Mouse (Mus musculus) left cerebral cortex, adult 2 months (tissue): ENCODE data around the gene Gm11034. TPM values are rescaled to one million over a fixed set of nuclear protein-coding genes. Genes with fewer than 3 reads are reported as not detected.

Experiments used
- DNase-seq, 2 experiments: peaks; one replicate each; pipeline ENCODE4 v3.0.0; 2021 to 2022; ENCODE audit warnings: low spot score in 2 of 2, mixed read lengths in 1 of 2; ENCODE audit errors: extremely low spot score in 1 of 2
- H3K27ac ChIP-seq: fragments of 200-600 bp; 2 replicates; pipeline ENCODE4 v1.8.1; 2022
- H3K4me3 ChIP-seq: fragments of 200-600 bp; 2 replicates; pipeline ENCODE4 v1.8.1; 2022
- CTCF ChIP-seq: fragments of 200-600 bp; IDR thresholded peaks from 2 replicates; pipeline ENCODE4 v1.8.1; 2022; ENCODE audit warnings: antibody characterized with exemption, mild to moderate bottlenecking, moderate library complexity
- intact Hi-C: fragments of 180-260 bp; cut with DNase I; formaldehyde crosslinking; loops from one replicate; pipeline ENCODE4 v1.15.1; 2025
- total RNA-seq, 2 experiments: library from RNA; stranded (reverse); gene quantifications; 2 replicates each; pipeline ENCODE4 v1.2.3; 2021

Gene Gm11034
- total RNA-seq, 2 experiments from 2014 or later = not detected

GRCm38 (mm10) chr8:72210222-72210621 is 3.2 kb downstream of the Gm11034 start:
- no peak for DNase-seq
- TF ChIP-seq CTCF = no peak
- Histone ChIP-seq H3K4me3 (no peak overlapping the region), H3K27ac (no peak overlapping the region)
- intact Hi-C loops = no loop called here

DNA sequence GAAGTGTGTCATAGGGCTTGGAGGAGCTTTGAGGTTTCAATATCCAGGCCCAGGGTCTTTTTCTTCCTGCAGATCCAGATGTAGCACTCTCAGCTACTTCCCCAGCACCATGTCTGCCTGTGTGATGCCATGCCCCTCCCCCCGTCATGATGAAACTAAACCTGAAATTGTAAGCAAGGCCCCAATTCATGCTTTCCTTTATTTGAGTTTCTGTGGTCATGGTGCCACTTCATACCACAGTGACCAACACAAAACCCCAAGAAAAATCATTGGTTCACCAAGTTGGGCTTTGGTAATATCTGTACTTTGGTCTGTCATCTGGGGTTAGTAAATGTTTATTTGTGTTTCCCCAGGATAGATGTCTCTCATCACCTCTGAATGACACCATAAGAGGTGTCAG is 4.9 kb downstream of the Gm11034 start:
- TF ChIP-seq CTCF = no peak
- H3K4me3 ChIP-seq = no peak overlapping the region
- intact Hi-C loops = no loop called here
- no peak for DNase-seq
- no peak overlapping the region for H3K27ac ChIP-seq

- H3K4me3 ChIP-seq = no peak overlapping the region
- TF ChIP-seq CTCF = no peak
- no peak for DNase-seq
- no peak overlapping the region for H3K27ac ChIP-seq
- intact Hi-C loops = no loop called here
Measured at GRCm38 (mm10) chr8:72197997-72198396, 15.4 kb downstream of the Gm11034 start.

DNA sequence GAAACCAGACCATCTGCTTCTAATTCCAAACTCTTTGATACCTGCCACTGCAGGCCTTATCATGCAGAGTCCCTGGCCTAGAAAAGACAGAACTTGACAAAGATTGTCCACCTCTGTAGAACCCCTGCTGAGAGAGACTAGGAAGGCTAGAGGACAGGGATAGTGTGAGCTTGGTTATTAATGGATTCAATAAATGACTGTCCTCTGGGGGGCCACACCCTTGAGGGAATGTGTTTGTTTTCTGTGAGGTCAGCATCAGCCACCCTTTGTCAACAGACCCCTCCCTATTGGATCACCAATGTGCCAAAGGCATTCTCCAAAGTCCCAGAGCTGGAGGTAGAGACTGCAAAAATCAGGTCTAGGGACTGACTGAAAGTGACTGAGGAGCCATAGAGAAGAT is 21.4 kb downstream of the Gm11034 start:
- TF ChIP-seq CTCF = no peak
- intact Hi-C loops = no loop called here
- H3K4me3 ChIP-seq = no peak overlapping the region
- DNase-seq = no peak
- no peak overlapping the region for H3K27ac ChIP-seq

GRCm38 (mm10) chr8:72190215-72190539 is 23.3 kb downstream of the Gm11034 start:
- intact Hi-C loops = no loop called here
- H3K4me3 ChIP-seq = no peak overlapping the region
- no peak for DNase-seq
- H3K27ac ChIP-seq = no peak overlapping the region
- TF ChIP-seq CTCF = no peak

DNA sequence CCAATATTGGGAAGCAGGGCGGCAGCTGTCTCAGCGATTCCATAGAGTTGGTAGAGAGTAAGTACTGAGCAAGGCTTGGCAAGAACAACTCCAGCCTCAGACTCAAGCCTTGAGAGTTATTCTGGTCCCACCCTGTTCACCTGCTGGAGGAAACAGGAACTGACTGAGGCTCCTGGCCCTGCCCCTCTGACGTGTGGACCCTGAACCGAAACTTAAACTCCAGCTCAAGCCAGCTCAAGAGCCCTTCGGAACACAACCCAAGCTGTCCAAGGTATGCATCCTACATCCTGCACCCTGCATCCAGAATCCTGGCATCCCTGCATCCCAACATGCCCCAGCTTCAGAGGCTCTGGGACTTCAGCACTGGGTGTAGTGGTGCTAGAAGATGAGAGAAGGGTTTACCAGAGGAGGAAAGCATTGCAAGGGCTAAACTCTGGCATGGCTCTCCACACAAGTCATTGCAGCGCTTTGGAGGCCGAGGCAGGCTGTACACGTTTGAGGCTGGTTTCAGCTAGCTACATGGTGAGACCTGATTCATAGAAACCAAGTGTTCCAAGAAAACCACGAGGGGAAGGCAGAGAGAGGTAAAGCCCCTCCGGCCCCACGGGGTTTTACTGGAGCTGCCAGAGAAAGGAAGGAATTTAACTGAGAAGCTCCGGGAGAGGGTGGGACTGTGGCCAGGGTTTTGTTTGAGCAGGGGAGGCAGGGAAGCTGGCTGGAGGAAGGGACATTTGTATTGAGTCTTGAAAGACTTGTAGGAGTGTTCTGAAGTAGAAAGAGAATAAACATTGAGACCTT is 23.8 kb downstream of the Gm11034 start, which contains the start of gene Hsh2d:
Gene Hsh2d, plus strand, starts transcription at position 222 of the 798 bp plus-strand sequence.
- Histone ChIP-seq H3K27ac (no peak within 1 kb of the TSS), H3K4me3 (no peak within 1 kb of the TSS)
- TF ChIP-seq CTCF = no peak; the same call in 1 of the 2 replicates
- DNase-seq = no peak
- intact Hi-C loops = no loop called here

DNA sequence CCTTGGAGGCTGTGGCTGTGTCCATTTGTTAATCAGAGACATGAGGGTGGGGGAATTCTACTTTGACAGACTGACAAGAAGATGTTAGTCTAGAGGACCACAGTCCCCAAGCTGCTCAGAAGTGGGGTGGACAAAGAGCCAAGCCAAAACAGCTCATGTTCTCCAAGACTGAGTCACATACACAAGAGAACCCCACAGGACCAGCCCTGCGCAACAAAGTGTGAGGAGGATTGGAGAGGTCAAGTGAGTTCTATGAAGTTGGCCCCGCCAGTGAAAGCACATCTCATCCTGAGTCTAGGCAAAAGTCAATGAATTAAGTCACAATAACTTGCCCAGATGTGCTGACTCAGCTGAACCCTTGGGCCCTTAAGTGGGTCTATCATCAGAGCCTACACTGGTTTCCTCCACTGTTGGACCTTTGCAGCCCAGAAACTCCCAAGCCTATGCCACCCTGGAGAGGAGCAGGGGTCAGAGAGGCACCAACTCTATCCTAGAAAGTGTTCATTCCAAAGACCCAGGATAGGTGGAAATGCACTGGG is 25.6 kb downstream of the Gm11034 start:
- H3K27ac ChIP-seq = no peak overlapping the region
- intact Hi-C loops = no loop called here
- TF ChIP-seq CTCF = no peak
- no peak for DNase-seq
- H3K4me3 ChIP-seq = no peak overlapping the region

DNA sequence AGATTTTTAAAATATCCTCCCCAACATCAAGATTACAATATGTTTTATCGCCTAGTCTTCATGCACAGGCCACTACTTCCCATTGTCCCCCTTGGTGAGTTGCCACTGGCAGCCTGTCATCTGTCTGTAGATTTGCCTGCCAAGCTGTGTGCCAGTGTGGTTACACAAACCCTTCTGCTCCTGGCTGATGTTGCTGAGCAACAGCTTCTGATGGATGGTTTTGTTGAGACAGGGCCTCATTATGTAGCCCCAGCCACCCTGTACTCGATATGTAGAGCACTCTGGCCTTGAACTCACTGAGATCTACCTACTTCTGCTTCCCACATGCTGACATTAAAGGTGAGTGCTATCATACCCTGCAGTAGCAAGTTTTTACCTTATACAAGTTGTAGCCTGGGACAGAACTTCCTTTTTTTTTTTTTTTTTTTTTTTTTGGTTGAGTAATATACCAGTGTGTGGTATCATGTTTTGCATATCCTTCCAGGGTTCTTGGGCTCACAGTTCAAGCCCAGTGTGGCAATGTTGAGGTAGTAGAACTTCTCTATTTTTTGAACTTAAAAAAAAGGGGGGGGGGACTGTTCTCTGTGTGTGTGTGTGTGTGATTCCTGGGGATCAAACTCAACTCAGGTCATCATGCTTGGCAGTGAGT is 29.8 kb downstream of the Gm11034 start:
- TF ChIP-seq CTCF = no peak
- DNase-seq = no peak

GRCm38 (mm10) chr8:72177346-72177925 is 36.0 kb downstream of the Gm11034 start:
- Histone ChIP-seq H3K27ac (no peak overlapping the region), H3K4me3 (no peak overlapping the region)
- peak; percentile 53 to 72 for DNase-seq
- peak; percentile 81 for TF ChIP-seq CTCF
- intact Hi-C loops = loop anchor here (5.0 kb wide), 3 partner anchors 65 to 190 kb away; partner anchors contain the start of gene Ap1m1

More for the DNA sequence above, 29.8 kb downstream of the Gm11034 start:
- Histone ChIP-seq H3K4me3 (no peak overlapping the region), H3K27ac (no peak overlapping the region)
- intact Hi-C loops = no loop called here

DNA sequence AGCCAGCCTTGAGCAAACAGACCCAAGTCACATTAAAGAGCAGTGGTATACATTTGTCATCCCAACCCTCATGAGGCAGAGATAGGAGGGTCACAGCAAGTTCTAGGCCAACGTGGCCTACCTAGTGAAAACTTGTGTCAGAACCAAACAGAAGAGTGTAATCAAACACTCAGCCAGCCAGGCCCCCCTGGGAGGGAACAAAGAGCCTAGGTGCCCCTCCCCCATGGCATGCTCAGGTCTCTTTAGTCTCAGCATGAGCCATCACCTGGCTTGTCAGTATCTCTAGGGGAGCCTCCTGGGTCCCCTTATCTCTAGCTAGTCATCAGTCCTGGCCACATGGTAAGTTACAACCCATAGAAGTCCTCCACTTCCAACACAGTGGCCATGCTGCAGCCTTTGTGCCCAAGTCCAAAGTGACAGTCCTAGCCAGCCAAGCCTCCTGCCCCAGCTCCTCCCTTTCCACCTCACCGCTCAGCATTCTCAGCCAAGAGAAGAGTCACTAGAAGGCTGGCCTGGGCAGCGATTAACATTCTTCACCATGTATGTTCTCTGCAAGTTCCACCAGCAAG is 43.7 kb downstream of the Gm11034 start:
- TF ChIP-seq CTCF = no peak
- H3K4me3 ChIP-seq = no peak overlapping the region
- no peak for DNase-seq
- intact Hi-C loops = no loop called here
- no peak overlapping the region for H3K27ac ChIP-seq

- H3K4me3 ChIP-seq = no peak overlapping the region
- H3K27ac ChIP-seq = no peak overlapping the region
- TF ChIP-seq CTCF = no peak
- no peak for DNase-seq
- intact Hi-C loops = no loop called here
Measured at GRCm38 (mm10) chr8:72169098-72169668, 44.3 kb downstream of the Gm11034 start.

Other genes starting within 250 kb of the Gm11034 start
- gene Cyp4f18, start 204.0 kb downstream of the Gm11034 start, total RNA-seq = not detected
- gene Olfr372, start 172.4 kb downstream of the Gm11034 start, total RNA-seq = not detected
- not detected for gene Olfr373, start 130.5 kb downstream of the Gm11034 start, total RNA-seq
- not detected for gene Olfr374, start 106.6 kb downstream of the Gm11034 start, total RNA-seq
- 10 to 100 TPM; 24.9 to 29.7 TPM for gene Tpm4, start 78.7 kb downstream of the Gm11034 start, total RNA-seq
- gene Rab8a, start 52.4 kb downstream of the Gm11034 start, total RNA-seq = 10 to 100 TPM; 32.4 to 37.9 TPM
- not detected for gene Hsh2d, start 24.0 kb downstream of the Gm11034 start, total RNA-seq
- gene Cib3, start 799 bp downstream of the Gm11034 start, total RNA-seq = under 1 TPM in 1 of 2 experiments, not detected in 1; 0.33 TPM
- 10 to 100 TPM; 59.0 to 60.9 TPM for gene Fam32a, start 6.1 kb upstream of the Gm11034 start, total RNA-seq
- gene Ap1m1, start 26.4 kb upstream of the Gm11034 start, total RNA-seq = 10 to 100 TPM; 83.1 to 84.7 TPM
- 1 to 10 TPM; 3.9 to 6.2 TPM for gene Gm10282, start 91.6 kb upstream of the Gm11034 start, total RNA-seq
- 10 to 100 TPM; 17.1 to 32.3 TPM for gene Klf2, start 105.4 kb upstream of the Gm11034 start, total RNA-seq
- 10 to 100 TPM; 66.4 to 73.0 TPM for gene Eps15l1, start 207.8 kb upstream of the Gm11034 start, total RNA-seq
- 1 to 10 TPM in 1 of 2 experiments, under 1 TPM in 1; 0.97 to 1.5 TPM for gene Calr3, start 230.2 kb upstream of the Gm11034 start, total RNA-seq
- gene 1700030K09Rik, start 230.2 kb upstream of the Gm11034 start, total RNA-seq = 10 to 100 TPM; 14.8 to 15.6 TPM